Mouse (Mus musculus) heart, adult 11 months (tissue): Measurements from ENCODE around the gene C2.
"Not testable (repeated sequence)": the region's sequence is repeated elsewhere in the genome, so short reads cannot be mapped to it uniquely, and the experiment has no call there.

Experiments
- DNase-seq: peaks from one replicate; pipeline ENCODE4 v3.0.0; 2022

Gene C2

GRCm38 (mm10) chr17:34830776-34831175, 67.3 kb downstream of the C2 start:
- not testable (repeated sequence) for DNase-seq

GRCm38 (mm10) chr17:34814818-34815370, 83.2 kb downstream of the C2 start:
- DNase-seq, result no peak

- DNase-seq, result peak; percentile 85
These were observed 84.3 kb downstream of the C2 start for GRCm38 (mm10) chr17:34813747-34814146.
